Mouse (Mus musculus): ENCODE results near the gene Dpp6. TPM values are rescaled to one million over a fixed set of nuclear protein-coding genes. Genes with fewer than 3 reads are reported as not detected.
A peak's percentile ranks its signal among the peaks of the same experiment; 100 is the strongest.

The Dpp6 gene
- polyA plus RNA-seq, 1 experiment from 2014 or later, result 3.7 TPM

GRCm38 (mm10) chr5:27418856-27419255 is 601.9 kb downstream of the Dpp6 start:
- H3K4me3 ChIP-seq, result no peak overlapping the region
- H3K36me3 ChIP-seq, result no peaks in the 10 kb centered on the region
- H3K4me2 ChIP-seq (replicated peaks), result no peak overlapping the region
- no peak overlapping the region for H3K9ac ChIP-seq
- ATAC-seq (ENCODE audit: insufficient number of reproducible peaks, insufficient read depth, low FRiP score, low TSS enrichment), result no peak
- no peak overlapping the region for H3K27ac ChIP-seq
- no peaks in the 10 kb centered on the region for H3K27me3 ChIP-seq
- 73% methylated on average over 1 of the region's 1 CpGs for WGBS
- no peaks in the 10 kb centered on the region for H3K4me1 ChIP-seq
- H3K9me3 ChIP-seq, result no peaks in the 10 kb centered on the region

GRCm38 (mm10) chr5:27421090-27421635 is 604.2 kb downstream of the Dpp6 start:
- H3K27ac ChIP-seq, result no peak overlapping the region
- no peak for ATAC-seq (ENCODE audit: insufficient number of reproducible peaks, insufficient read depth, low FRiP score, low TSS enrichment)

GRCm38 (mm10) chr5:27423766-27424165 is 606.8 kb downstream of the Dpp6 start:
- Histone ChIP-seq H3K27ac (no peak overlapping the region), H3K4me1 (no peaks in the 10 kb centered on the region), H3K9ac (no peak overlapping the region), H3K9me3 (no peaks in the 10 kb centered on the region), H3K36me3 (no peaks in the 10 kb centered on the region), H3K4me2 (replicated peaks) (no peak overlapping the region), H3K4me3 (no peak overlapping the region), H3K27me3 (no peaks in the 10 kb centered on the region)
- 61% methylated on average over 3 of the region's 3 CpGs for WGBS
- ATAC-seq (ENCODE audit: insufficient number of reproducible peaks, insufficient read depth, low FRiP score, low TSS enrichment), result peak; percentile 56; the same call in 1 of the 2 replicates

More at GRCm38 (mm10) chr5:27421090-27421635, 604.2 kb downstream of the Dpp6 start:
- Histone ChIP-seq H3K9me3 (no peaks in the 10 kb centered on the region), H3K4me1 (no peaks in the 10 kb centered on the region), H3K27me3 (no peaks in the 10 kb centered on the region), H3K4me3 (no peak overlapping the region), H3K4me2 (replicated peaks) (no peak overlapping the region), H3K9ac (no peak overlapping the region), H3K36me3 (no peaks in the 10 kb centered on the region)
- WGBS, result 65% methylated on average over 4 of the region's 4 CpGs

GRCm38 (mm10) chr5:27424484-27425080 is 607.6 kb downstream of the Dpp6 start:
- Histone ChIP-seq H3K9me3 (no peaks in the 10 kb centered on the region), H3K27me3 (no peaks in the 10 kb centered on the region), H3K4me1 (no peaks in the 10 kb centered on the region), H3K4me2 (replicated peaks) (no peak overlapping the region), H3K27ac (no peak overlapping the region), H3K36me3 (no peaks in the 10 kb centered on the region), H3K4me3 (no peak overlapping the region), H3K9ac (no peak overlapping the region)
- no peak for ATAC-seq (ENCODE audit: insufficient number of reproducible peaks, insufficient read depth, low FRiP score, low TSS enrichment)
- WGBS, result 66% methylated on average over 3 of the region's 3 CpGs

- H3K4me1 ChIP-seq, result no peaks in the 10 kb centered on the region
- no peaks in the 10 kb centered on the region for H3K27me3 ChIP-seq
- no peaks in the 10 kb centered on the region for H3K36me3 ChIP-seq
- H3K27ac ChIP-seq, result no peak overlapping the region
- no peak overlapping the region for H3K4me2 ChIP-seq (replicated peaks)
- H3K9me3 ChIP-seq, result no peaks in the 10 kb centered on the region
- H3K4me3 ChIP-seq, result no peak overlapping the region
- 83% methylated on average over 1 of the region's 1 CpGs for WGBS
- no peak overlapping the region for H3K9ac ChIP-seq
- ATAC-seq (ENCODE audit: insufficient number of reproducible peaks, insufficient read depth, low FRiP score, low TSS enrichment), result no peak
These were observed 609.2 kb downstream of the Dpp6 start for GRCm38 (mm10) chr5:27426200-27426599.

- no peak overlapping the region for H3K27ac ChIP-seq
- no peaks in the 10 kb centered on the region for H3K9me3 ChIP-seq
- no peak overlapping the region for H3K4me3 ChIP-seq
- H3K4me1 ChIP-seq, result no peaks in the 10 kb centered on the region
- no peak for ATAC-seq (ENCODE audit: insufficient number of reproducible peaks, insufficient read depth, low FRiP score, low TSS enrichment)
- no peaks in the 10 kb centered on the region for H3K36me3 ChIP-seq
- H3K4me2 ChIP-seq (replicated peaks), result no peak overlapping the region
- H3K9ac ChIP-seq, result no peak overlapping the region
- H3K27me3 ChIP-seq, result no peaks in the 10 kb centered on the region
These were observed 616.6 kb downstream of the Dpp6 start for GRCm38 (mm10) chr5:27433584-27433983.

- Histone ChIP-seq H3K9me3 (no peaks in the 10 kb centered on the region), H3K27me3 (no peaks in the 10 kb centered on the region), H3K4me2 (replicated peaks) (no peak overlapping the region), H3K27ac (no peak overlapping the region), H3K9ac (no peak overlapping the region), H3K36me3 (no peaks in the 10 kb centered on the region), H3K4me1 (no peaks in the 10 kb centered on the region), H3K4me3 (no peak overlapping the region)
- WGBS, result 36% methylated on average over 3 of the region's 3 CpGs
- no peak for ATAC-seq (ENCODE audit: insufficient number of reproducible peaks, insufficient read depth, low FRiP score, low TSS enrichment)
These were observed 636.3 kb downstream of the Dpp6 start for GRCm38 (mm10) chr5:27453201-27453845.

- H3K4me3 ChIP-seq, result no peak overlapping the region
- 82% methylated on average over 3 of the region's 3 CpGs for WGBS
- H3K36me3 ChIP-seq, result no peaks in the 10 kb centered on the region
- no peaks in the 10 kb centered on the region for H3K9me3 ChIP-seq
- H3K4me2 ChIP-seq (replicated peaks), result no peak overlapping the region
- no peak for ATAC-seq (ENCODE audit: insufficient number of reproducible peaks, insufficient read depth, low FRiP score, low TSS enrichment)
- H3K9ac ChIP-seq, result no peak overlapping the region
- no peaks in the 10 kb centered on the region for H3K27me3 ChIP-seq
- no peak overlapping the region for H3K27ac ChIP-seq
- H3K4me1 ChIP-seq, result no peaks in the 10 kb centered on the region
These were observed 637.4 kb downstream of the Dpp6 start for GRCm38 (mm10) chr5:27454386-27454785.

- no peak overlapping the region for H3K4me3 ChIP-seq
- no peaks in the 10 kb centered on the region for H3K36me3 ChIP-seq
- no peak overlapping the region for H3K4me2 ChIP-seq (replicated peaks)
- H3K27ac ChIP-seq, result no peak overlapping the region
- H3K9ac ChIP-seq, result no peak overlapping the region
- no peaks in the 10 kb centered on the region for H3K9me3 ChIP-seq
- whole genome bisulfite sequencing, result 94% methylated on average over 1 of the region's 1 CpGs
- H3K4me1 ChIP-seq, result no peaks in the 10 kb centered on the region
- H3K27me3 ChIP-seq, result no peaks in the 10 kb centered on the region
- ATAC-seq (ENCODE audit: insufficient number of reproducible peaks, insufficient read depth, low FRiP score, low TSS enrichment), result no peak
These were observed 640.0 kb downstream of the Dpp6 start for GRCm38 (mm10) chr5:27456981-27457380.

GRCm38 (mm10) chr5:27457686-27458085 is 640.7 kb downstream of the Dpp6 start:
- Histone ChIP-seq H3K27me3 (no peaks in the 10 kb centered on the region), H3K9me3 (no peaks in the 10 kb centered on the region), H3K27ac (no peak overlapping the region), H3K4me1 (no peaks in the 10 kb centered on the region), H3K4me3 (no peak overlapping the region), H3K9ac (no peak overlapping the region), H3K4me2 (replicated peaks) (no peak overlapping the region), H3K36me3 (no peaks in the 10 kb centered on the region)
- 35% methylated on average over 1 of the region's 1 CpGs for WGBS
- no peak for ATAC-seq (ENCODE audit: insufficient number of reproducible peaks, insufficient read depth, low FRiP score, low TSS enrichment)

- no peak for ATAC-seq (ENCODE audit: insufficient number of reproducible peaks, insufficient read depth, low FRiP score, low TSS enrichment)
- H3K4me2 ChIP-seq (replicated peaks), result no peak overlapping the region
- H3K27ac ChIP-seq, result no peak overlapping the region
- no peak overlapping the region for H3K4me3 ChIP-seq
- no peaks in the 10 kb centered on the region for H3K36me3 ChIP-seq
- no peaks in the 10 kb centered on the region for H3K9me3 ChIP-seq
- H3K27me3 ChIP-seq, result no peaks in the 10 kb centered on the region
- H3K4me1 ChIP-seq, result no peaks in the 10 kb centered on the region
- 72% methylated on average over 4 of the region's 4 CpGs for WGBS
- no peak overlapping the region for H3K9ac ChIP-seq
These were observed 658.0 kb downstream of the Dpp6 start for GRCm38 (mm10) chr5:27474964-27475465.

- no peaks in the 10 kb centered on the region for H3K36me3 ChIP-seq
- no peak for ATAC-seq (ENCODE audit: insufficient number of reproducible peaks, insufficient read depth, low FRiP score, low TSS enrichment)
- H3K4me1 ChIP-seq, result no peaks in the 10 kb centered on the region
- no peaks in the 10 kb centered on the region for H3K27me3 ChIP-seq
- H3K9me3 ChIP-seq, result no peaks in the 10 kb centered on the region
- no peak overlapping the region for H3K4me3 ChIP-seq
- 83% methylated on average over 2 of the region's 2 CpGs for WGBS
- no peak overlapping the region for H3K9ac ChIP-seq
- no peak overlapping the region for H3K27ac ChIP-seq
- H3K4me2 ChIP-seq (replicated peaks), result no peak overlapping the region
These were observed 664.7 kb downstream of the Dpp6 start for GRCm38 (mm10) chr5:27481706-27482105.

Measured in embryonic facial prominence, embryonic 12.5 days (tissue).